Mouse (Mus musculus) CH12.LX (cell line): ENCODE measurements at regions not wholly inside any gene's neighbourhood (a gene's known extent, or its start where the extent isn't known, plus 50 kb on each side); places are given as distances from the start of the nearest gene placed in this dataset.

ENCODE experiments used
- CTCF ChIP-seq, 2 experiments: IDR thresholded peaks in 1 of 2; conservative IDR thresholded peaks in 1 of 2; 2 replicates each; pipeline ENCODE4 v1.5.1; 2011 to 2012; ENCODE audit warnings: low read depth in 2 of 2, low read length in 2 of 2, improper control_type of control experiment in 1 of 2, inconsistent platforms in 1 of 2, mild to moderate bottlenecking in 1 of 2, moderate library complexity in 1 of 2
- E2F4 ChIP-seq: IDR thresholded peaks from 2 replicates; pipeline ENCODE4 v1.6.1; 2011; ENCODE audit warnings: low read depth, low read length, improper control_type of control experiment; ENCODE audit not compliant: insufficient replicate concordance
- ETS1 ChIP-seq: conservative IDR thresholded peaks from 2 replicates; pipeline ENCODE4 v1.6.1; 2012; ENCODE audit warnings: low read depth, mild to moderate bottlenecking, inconsistent platforms, low read length, improper control_type of control experiment, moderate library complexity
- MAZ ChIP-seq: IDR thresholded peaks from 2 replicates; pipeline ENCODE4 v1.6.1; 2012; ENCODE audit warnings: low read depth, mild to moderate bottlenecking, inconsistent platforms, low read length, improper control_type of control experiment, moderate library complexity
- NELFE ChIP-seq: IDR thresholded peaks from 2 replicates; pipeline ENCODE4 v1.6.1; 2011; ENCODE audit warnings: low read depth, low read length, improper control_type of control experiment
- PAX5 ChIP-seq: IDR thresholded peaks from 2 replicates; pipeline ENCODE4 v1.6.1; 2012; ENCODE audit warnings: low read length, inconsistent platforms, mixed read lengths
- POLR2A ChIP-seq: IDR thresholded peaks from 2 replicates; pipeline ENCODE4 v1.6.1; 2011; ENCODE audit warnings: low read depth, mild to moderate bottlenecking, improper control_type of control experiment, low read length
- TBP ChIP-seq: conservative IDR thresholded peaks from 2 replicates; pipeline ENCODE4 v1.6.1; 2011; ENCODE audit warnings: low read depth, low read length, improper control_type of control experiment
- UBTF ChIP-seq: IDR thresholded peaks from 2 replicates; pipeline ENCODE4 v1.6.1; 2012; ENCODE audit warnings: low read depth, mild to moderate bottlenecking, inconsistent platforms, low read length, improper control_type of control experiment, moderate library complexity
- ZKSCAN1 ChIP-seq: IDR thresholded peaks from 2 replicates; pipeline ENCODE4 v1.6.1; 2012; ENCODE audit warnings: low read depth, inconsistent platforms, low read length, improper control_type of control experiment, borderline replicate concordance

DNA sequence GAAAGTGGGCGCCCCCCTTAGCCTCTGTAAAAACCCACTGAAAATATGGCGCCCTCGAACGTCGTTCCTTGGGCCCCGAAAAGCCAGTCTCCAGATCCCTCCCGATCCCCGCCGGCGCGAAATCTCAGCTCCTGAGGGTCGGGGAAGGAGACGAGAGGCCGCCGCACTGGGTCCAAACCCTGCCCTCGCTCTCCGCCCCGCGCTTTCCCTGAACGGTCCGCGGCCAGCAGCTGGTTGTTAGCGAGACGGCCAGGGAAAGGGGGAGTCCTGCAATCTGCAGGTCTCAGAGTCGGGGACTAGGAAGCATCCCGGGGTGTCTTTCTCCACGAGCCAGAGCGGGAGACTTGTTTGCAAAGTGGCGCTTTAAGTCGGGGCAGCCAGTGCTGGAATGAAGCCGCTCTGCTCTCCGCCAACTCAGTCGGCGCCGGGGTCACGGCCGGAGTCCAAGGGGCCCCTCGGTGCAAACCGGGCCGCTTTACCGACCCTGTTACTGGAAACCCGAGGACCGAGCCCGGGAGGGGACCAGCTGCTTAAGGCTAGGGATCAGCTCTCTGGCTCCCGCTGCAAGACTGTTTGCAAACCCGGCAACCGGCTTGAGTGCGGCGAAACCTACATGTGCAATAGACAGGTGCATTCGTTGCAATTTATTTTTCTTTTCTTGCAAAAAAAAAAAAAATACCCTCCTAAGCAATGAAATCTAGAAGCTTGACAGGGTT is 73.7 kb upstream of the Tln2 start:
- TF ChIP-seq ZKSCAN1 = no peak
- TF ChIP-seq NELFE = no peak
- no peak for TF ChIP-seq E2F4
- no peak for TF ChIP-seq POLR2A
- TF ChIP-seq CTCF (conservative IDR thresholded peaks at IDR 0.05 in 1 of 2, IDR thresholded peaks at IDR 0.05 in 1 of 2; ENCODE audit: low read depth in 2 of 2, low read length in 2 of 2) = no peak
- TF ChIP-seq ETS1 = no peak
- no peak for TF ChIP-seq UBTF
- no peak for TF ChIP-seq PAX5
- TF ChIP-seq TBP = no peak
- TF ChIP-seq MAZ = no peak
